Mouse (Mus musculus): ENCODE results near the gene Erc1.

GRCm38 (mm10) chr6:119861519-119861918 is 13.6 kb upstream of the Erc1 start:
- TF ChIP-seq CTCF (conservative IDR thresholded peaks at IDR 0.05; ENCODE audit: insufficient read depth, insufficient read length, low read depth, low read length) = no peak
- no peak for TF ChIP-seq POLR2A (IDR thresholded peaks at IDR 0.05; ENCODE audit: low read depth, low read length)
